Mouse (Mus musculus) myocyte (in vitro differentiated cells): ENCODE data around the gene Nfe2l1.

Source experiments
- CEBPB ChIP-seq: IDR thresholded peaks from 2 replicates; pipeline ENCODE4 v1.6.1; 2011; ENCODE audit warnings: mild to moderate bottlenecking, moderate library complexity; ENCODE audit not compliant: poor library complexity, insufficient read depth, severe bottlenecking
- E2F4 ChIP-seq: IDR thresholded peaks from one replicate; pipeline ENCODE4 v1.6.1; 2011; ENCODE audit warnings: mild to moderate bottlenecking, control low read depth, moderate library complexity; ENCODE audit not compliant: insufficient read depth
- MAX ChIP-seq: IDR thresholded peaks from one replicate; pipeline ENCODE4 v1.6.1; 2011; ENCODE audit warnings: low read depth, mild to moderate bottlenecking, control low read depth
- MYOG ChIP-seq, 3 experiments: IDR thresholded peaks; one replicate each; pipeline ENCODE4 v1.6.1; 2011; ENCODE audit warnings: control low read depth in 2 of 3, low read depth in 2 of 3, mild to moderate bottlenecking in 2 of 3; ENCODE audit not compliant: insufficient read length in 2 of 3, control insufficient read depth in 1 of 3, insufficient read depth in 1 of 3
- POLR2A ChIP-seq: IDR thresholded peaks from one replicate; pipeline ENCODE4 v1.6.1; 2011; ENCODE audit warnings: low read depth, mild to moderate bottlenecking, control low read depth, moderate library complexity; ENCODE audit not compliant: insufficient read length
- POLR2AphosphoS2 ChIP-seq: IDR thresholded peaks from one replicate; pipeline ENCODE4 v1.6.1; 2011; ENCODE audit warnings: low read depth, control low read depth; ENCODE audit not compliant: insufficient read length
- REST ChIP-seq: IDR thresholded peaks from one replicate; pipeline ENCODE4 v1.6.1; 2011; ENCODE audit warnings: mild to moderate bottlenecking, control low read depth, moderate library complexity; ENCODE audit not compliant: insufficient read depth, insufficient read length
- SRF ChIP-seq: IDR thresholded peaks from one replicate; pipeline ENCODE4 v1.6.1; 2011; ENCODE audit warnings: low read depth; ENCODE audit not compliant: control insufficient read depth, insufficient read length
- TCF12 ChIP-seq: IDR thresholded peaks from one replicate; pipeline ENCODE4 v1.6.1; 2011; ENCODE audit warnings: mild to moderate bottlenecking, control low read depth; ENCODE audit not compliant: poor library complexity, insufficient read depth, severe bottlenecking
- TCF3 ChIP-seq: IDR thresholded peaks from one replicate; pipeline ENCODE4 v1.6.1; 2011; ENCODE audit warnings: low read depth, control low read depth; ENCODE audit not compliant: insufficient read length
- USF1 ChIP-seq: IDR thresholded peaks from one replicate; pipeline ENCODE4 v1.6.1; 2011; ENCODE audit warnings: low read depth, mild to moderate bottlenecking, control low read depth, moderate library complexity

GRCm38 (mm10) chr11:96847240-96847639 lies 17.5 kb upstream of the Nfe2l1 start:
- no peak for TF ChIP-seq E2F4
- TF ChIP-seq POLR2A: no peak
- TF ChIP-seq REST: no peak
- TF ChIP-seq MYOG (IDR thresholded peaks at IDR 0.05; ENCODE audit: control insufficient read depth in 1 of 3, insufficient read depth in 1 of 3, insufficient read length in 2 of 3, low read depth in 2 of 3): no peak
- TF ChIP-seq TCF12: no peak
- TF ChIP-seq MAX: no peak
- TF ChIP-seq USF1: no peak
- TF ChIP-seq POLR2AphosphoS2: no peak
- TF ChIP-seq SRF: no peak
- TF ChIP-seq CEBPB: no peak
- TF ChIP-seq TCF3: no peak
